Mouse (Mus musculus) heart, postnatal 25 days (tissue): ENCODE measurements at regions not wholly inside any gene's neighbourhood (a gene's known extent, or its start where the extent isn't known, plus 50 kb on each side); places are given as distances from the start of the nearest gene placed in this dataset.

Experiments used
- DNase-seq: peaks from one replicate; pipeline ENCODE4 v3.0.0; 2022; ENCODE audit warnings: low spot score
- intact Hi-C: fragments of 180-260 bp; cut with DNase I; formaldehyde crosslinking; loops from one replicate; pipeline ENCODE4 v1.15.1; 2025

DNA sequence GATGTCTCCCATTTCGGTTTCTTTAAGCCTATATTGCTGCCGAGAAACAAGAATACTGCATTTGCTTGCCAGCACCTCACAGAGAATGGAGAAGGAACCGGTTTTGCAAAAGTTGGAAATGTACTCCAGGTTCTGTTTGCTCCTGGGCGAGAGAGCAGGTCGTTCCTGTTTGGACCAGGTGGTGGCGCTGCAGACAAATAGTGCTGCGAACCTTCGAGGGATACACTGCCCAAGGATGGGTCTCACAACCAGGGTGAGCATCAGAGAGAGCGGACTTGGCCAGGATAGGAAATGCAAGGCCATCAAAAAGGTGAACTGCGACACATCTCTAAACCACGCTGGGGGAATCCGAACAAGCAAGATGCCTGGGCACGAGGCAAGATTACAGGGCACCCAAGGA, 54.0 kb upstream of the Ets2 start:
- intact Hi-C loops: loop anchor here (1.0 kb wide), 1 partner anchor 297 kb away; no protein-coding TSS in a partner anchor

DNA sequence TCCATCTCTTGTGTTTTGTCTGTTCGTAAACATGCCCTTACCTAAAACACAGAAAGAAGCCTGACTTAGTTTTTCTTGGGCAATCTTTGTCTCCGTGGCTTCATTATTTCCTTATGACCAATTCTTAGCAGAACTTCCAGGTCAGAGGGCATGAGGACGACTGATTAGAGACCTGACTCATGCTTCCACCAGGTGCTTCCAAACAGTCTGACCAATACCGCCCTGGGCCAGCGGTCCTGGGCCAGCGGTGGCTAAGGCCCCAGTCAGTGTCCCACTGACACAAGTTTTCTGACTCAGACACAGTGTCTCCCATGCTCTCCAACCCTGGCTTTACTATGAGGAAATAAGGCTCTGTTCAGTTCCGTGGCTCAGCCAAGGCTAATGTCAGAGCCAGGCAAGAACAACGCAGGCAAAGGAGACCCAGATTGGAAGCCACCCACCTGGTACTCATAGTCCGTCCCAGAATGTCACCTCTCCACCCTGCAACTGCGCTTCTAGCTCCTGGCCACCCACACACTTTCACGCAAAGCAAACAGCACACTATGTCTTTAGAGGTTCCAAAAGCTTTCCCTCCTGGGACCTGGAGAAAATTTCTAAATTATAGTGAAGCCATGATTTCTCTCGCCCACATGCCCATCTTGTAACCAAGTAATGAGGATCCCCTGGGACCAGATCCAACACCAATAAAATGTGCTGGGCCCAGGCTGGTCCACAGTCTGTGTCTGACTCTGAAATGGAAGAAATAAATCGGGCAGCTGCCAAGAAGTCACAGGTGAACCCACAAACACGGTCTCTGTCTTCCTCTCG, 56.6 kb upstream of the Erg start:
- intact Hi-C loops: no loop called here
- DNase-seq: no peak

More for the DNA sequence above, 54.0 kb upstream of the Ets2 start:
- peak; percentile 10 for DNase-seq

- intact Hi-C loops: no loop called here
- no peak for DNase-seq
These were observed 54.3 kb upstream of the Erg start for GRCm38 (mm10) chr16:95640670-95641069.

DNA sequence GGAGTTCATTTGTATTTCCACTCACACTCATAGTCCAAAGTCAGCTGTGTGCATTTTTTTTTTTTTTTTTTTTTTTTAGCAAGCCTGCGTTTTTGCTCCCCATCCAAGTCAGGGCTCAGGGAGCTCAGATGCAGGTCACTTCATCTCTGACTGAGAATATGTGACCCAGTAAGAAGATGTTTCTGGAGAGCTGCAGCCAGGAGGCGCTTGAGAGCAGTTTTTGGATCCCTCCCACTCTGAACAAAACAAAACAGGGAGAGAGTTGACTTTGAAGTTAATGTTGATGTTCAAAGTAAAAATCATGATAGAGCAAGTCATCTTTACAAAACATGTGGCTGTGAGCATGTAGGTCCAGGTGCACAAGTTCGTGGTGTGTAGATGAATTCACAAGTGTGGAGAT, 53.3 kb upstream of the Erg start:
- intact Hi-C loops: no loop called here

GRCm38 (mm10) chr16:95637850-95638249, 51.5 kb upstream of the Erg start:
- DNase-seq: no peak
- intact Hi-C loops: no loop called here

More for the DNA sequence above, 53.3 kb upstream of the Erg start:
- DNase-seq: no peak

GRCm38 (mm10) chr16:95636615-95637014, 50.2 kb upstream of the Erg start:
- intact Hi-C loops: no loop called here
- no peak for DNase-seq
